Mouse (Mus musculus) gastrocnemius, adult 2 months (tissue): ENCODE measurements around the gene Trim3. TPM values are rescaled to one million over a fixed set of nuclear protein-coding genes. Genes with fewer than 3 reads are reported as not detected.

Experiments
- DNase-seq: peaks from one replicate; pipeline ENCODE4 v3.0.0; 2022
- H3K27ac ChIP-seq: fragments of 200-600 bp; 2 replicates; pipeline ENCODE4 v1.8.1; 2022; ENCODE audit warnings: mild to moderate bottlenecking
- H3K4me3 ChIP-seq: fragments of 200-600 bp; 2 replicates; pipeline ENCODE4 v1.8.1; 2022; ENCODE audit warnings: mild to moderate bottlenecking, moderate library complexity
- CTCF ChIP-seq: fragments of 200-600 bp; IDR thresholded peaks from 2 replicates; pipeline ENCODE4 v1.8.1; 2022; ENCODE audit warnings: antibody characterized with exemption, mild to moderate bottlenecking, moderate library complexity
- intact Hi-C: fragments of 180-260 bp; cut with DNase I; formaldehyde crosslinking; loops from one replicate; pipeline ENCODE4 v1.15.1; 2025
- long read RNA-seq, 2 experiments: library from polyadenylated mRNA; stranded (forward); transcript quantifications; one replicate each; pipeline ENCODE4 v2.0.0; 2021
- total RNA-seq, 2 experiments: library from RNA; stranded (reverse); gene quantifications; 2 replicates each; pipeline ENCODE4 v1.2.3; 2021

The Trim3 gene
- total RNA-seq, result 10 to 100 TPM; 14.7 to 16.4 TPM
- long read RNA-seq, experiment 1, transcript Trim3-201 (12 exons, 3,016 nt), result minor isoform, 10 of 40 reads
- long read RNA-seq, experiment 1, transcript Trim3-202 (12 exons, 2,841 nt), result major isoform, 19 of 40 reads
- long read RNA-seq, experiment 1, partial matches to known transcripts, result 1 of 40 reads
- long read RNA-seq, experiment 1, other reads (novel, unspliced or antisense), result 10 of 40 reads
- long read RNA-seq, experiment 2, transcript Trim3-202 (12 exons, 2,841 nt), result major isoform, 11 of 28 reads
- long read RNA-seq, experiment 2, transcript Trim3-201 (12 exons, 3,016 nt), result minor isoform, 7 of 28 reads
- long read RNA-seq, experiment 2, partial matches to known transcripts, result 4 of 28 reads
- long read RNA-seq, experiment 2, other reads (novel, unspliced or antisense), result 6 of 28 reads

- TF ChIP-seq CTCF, result no peak
- H3K27ac ChIP-seq, result peak within 1 kb of the TSS; percentile 93
- intact Hi-C loops, result loop anchor here (2.0 kb wide), 1 partner anchor 78 kb away; the partner anchor contains the start of gene Smpd1
- peak within 1 kb of the TSS; percentile 97 for H3K4me3 ChIP-seq
- peak; percentile 97 for DNase-seq
Measured at GRCm38 (mm10) chr7:105633127-105633800, at the start of gene Trim3. TSS of gene Trim3 (minus strand) at chr7:105633571.

- intact Hi-C loops, result loop anchor here (5.0 kb wide), 1 partner anchor 161 kb away; the partner anchor contains the start of gene Mrpl17
- peak; percentile 90 for DNase-seq
- H3K27ac ChIP-seq, result peak within 1 kb of the TSS; percentile 87
Measured at GRCm38 (mm10) chr7:105650639-105651435, 17.5 kb upstream of the Trim3 start, which contains the start of gene Dnhd1. TSS of gene Dnhd1 (plus strand) at chr7:105650827.

DNA sequence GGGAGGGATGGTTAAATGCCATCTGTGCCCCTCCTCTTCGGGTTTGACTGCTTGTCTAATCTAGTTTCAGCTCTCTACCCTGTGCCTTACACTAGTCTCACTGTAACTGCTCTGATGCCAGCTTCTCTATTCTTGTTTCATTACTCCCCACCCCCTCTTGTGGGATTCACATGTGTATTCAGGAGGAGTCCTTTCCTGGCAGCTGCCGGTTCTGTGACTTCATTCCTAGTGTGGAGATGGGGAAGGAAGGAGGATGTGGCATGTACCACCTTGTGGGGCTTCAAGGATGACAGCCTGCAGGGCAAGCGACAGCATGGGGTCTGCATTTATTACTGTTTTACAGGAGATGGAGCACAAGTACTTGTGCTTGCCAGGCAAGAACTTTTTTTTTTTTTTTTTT is 8.6 kb upstream of the Trim3 start:
- intact Hi-C loops, result loop anchor here (2.0 to 10.0 kb wide), 3 partner anchors 87 to 247 kb away; partner anchors contain the start of genes Ilk, Rrp8 and Smpd1
- H3K4me3 ChIP-seq, result peak overlapping the region; percentile 16
- DNase-seq, result no peak
- peak overlapping the region; percentile 48 for H3K27ac ChIP-seq
- TF ChIP-seq CTCF, result no peak

More at GRCm38 (mm10) chr7:105650639-105651435, 17.5 kb upstream of the Trim3 start, which contains the start of gene Dnhd1:
- H3K4me3 ChIP-seq, result peak within 1 kb of the TSS; percentile 74
- TF ChIP-seq CTCF, result peak; percentile 65

DNA sequence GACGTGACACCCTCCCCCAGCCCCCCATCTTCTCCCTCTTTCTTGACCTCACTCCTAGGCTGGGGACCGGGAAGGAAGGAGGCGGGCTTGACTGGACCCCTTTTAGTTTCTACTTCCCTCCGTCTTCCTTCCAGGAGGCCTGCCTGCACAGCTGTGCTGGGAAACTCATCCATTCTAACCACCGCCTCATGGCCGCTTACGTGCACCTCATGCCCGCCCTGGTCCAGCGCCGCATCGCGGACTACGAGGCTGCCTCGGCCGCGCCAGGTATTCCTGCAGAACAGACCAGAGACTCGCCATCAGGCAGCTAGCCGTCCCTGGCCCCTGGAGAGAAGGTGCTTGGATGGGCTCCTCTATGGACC is 7.5 kb upstream of the Trim3 start:
- no peak for TF ChIP-seq CTCF
- DNase-seq, result peak; percentile 44
- peak overlapping the region; percentile 97 for H3K27ac ChIP-seq
- H3K4me3 ChIP-seq, result peak overlapping the region; percentile 97
- intact Hi-C loops, result loop anchor here (2.0 to 10.0 kb wide), 3 partner anchors 86 to 246 kb away; partner anchors contain the start of genes Ilk, Rrp8 and Smpd1

DNA sequence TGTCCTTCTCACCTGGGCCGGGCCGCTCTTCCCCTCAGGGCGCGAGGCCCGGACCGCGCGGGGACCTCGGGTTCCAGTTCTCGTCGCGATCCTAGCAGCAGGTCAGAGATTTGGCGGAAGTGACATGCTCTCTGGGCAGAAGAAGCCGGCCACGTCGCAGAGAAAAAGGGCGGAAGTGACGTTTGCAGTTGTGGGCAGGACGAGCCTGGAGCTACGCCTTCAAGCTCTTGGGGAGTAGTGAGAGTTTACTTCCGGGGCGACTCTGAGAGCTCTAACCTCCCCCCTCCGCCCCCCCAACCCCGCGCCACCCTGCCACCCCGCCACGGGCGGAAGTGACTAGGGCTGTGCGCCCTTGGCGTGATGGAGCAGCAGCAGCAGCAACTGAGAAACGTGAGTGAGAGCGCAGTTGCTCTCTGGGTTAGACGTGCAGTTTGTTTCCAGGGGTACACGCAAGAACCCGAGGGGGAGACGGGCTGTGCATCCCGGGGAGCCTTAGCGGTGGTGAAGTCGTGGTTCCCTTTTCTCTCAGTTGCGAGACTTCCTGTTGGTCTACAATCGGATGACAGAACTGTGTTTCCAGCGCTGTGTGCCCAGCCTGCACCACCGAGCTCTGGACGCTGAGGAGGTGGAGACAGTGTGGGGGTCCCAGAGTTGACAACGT is 7.0 kb upstream of the Trim3 start, which contains the start of the genes Arfip2 and Gm45799:
Gene Arfip2, minus strand, starts transcription at position 184 of the 661 bp plus-strand sequence.
Gene Gm45799, plus strand, starts transcription at position 320 of the 661 bp plus-strand sequence.
- intact Hi-C loops, result loop anchor here (2.0 to 10.0 kb wide), 3 partner anchors 86 to 246 kb away; partner anchors contain the start of genes Ilk, Rrp8 and Smpd1

DNA sequence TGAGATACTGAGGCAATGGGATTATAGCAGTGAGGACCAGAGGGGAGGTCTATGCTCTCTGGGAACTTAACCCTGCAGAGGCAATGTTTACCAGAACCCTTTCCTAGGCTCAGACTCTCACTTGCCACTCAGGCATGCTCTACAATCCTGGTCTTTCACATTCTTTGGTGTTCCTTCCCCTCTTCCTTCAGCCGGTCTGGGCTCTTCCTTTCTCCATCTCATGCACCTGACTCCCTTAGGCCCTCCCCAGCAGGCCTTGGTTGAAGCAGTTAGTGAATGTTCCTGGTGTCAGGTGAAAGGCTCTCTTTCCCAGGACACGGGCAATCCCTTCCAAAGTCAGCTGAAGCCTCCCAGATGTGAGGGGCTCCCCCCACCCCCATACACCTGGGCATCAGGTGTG is 6.4 kb upstream of the Trim3 start, which contains the start of gene Timm10b:
Gene Timm10b, plus strand, starts transcription at position 301 of the 400 bp plus-strand sequence.
- peak within 1 kb of the TSS; percentile 97 for H3K4me3 ChIP-seq
- DNase-seq, result no peak
- H3K27ac ChIP-seq, result peak within 1 kb of the TSS; percentile 97
- no peak for TF ChIP-seq CTCF
- intact Hi-C loops, result loop anchor here (2.0 to 10.0 kb wide), 4 partner anchors 57 to 245 kb away; partner anchors contain the start of genes Apbb1, Ilk, Rrp8 and Smpd1

More for the DNA sequence above, 7.0 kb upstream of the Trim3 start, which contains the start of the genes Arfip2 and Gm45799:
- TF ChIP-seq CTCF, result no peak
- H3K4me3 ChIP-seq, result peak within 1 kb of the TSS; percentile 97
- H3K27ac ChIP-seq, result peak within 1 kb of the TSS; percentile 97
- peak; percentile 97 for DNase-seq

DNA sequence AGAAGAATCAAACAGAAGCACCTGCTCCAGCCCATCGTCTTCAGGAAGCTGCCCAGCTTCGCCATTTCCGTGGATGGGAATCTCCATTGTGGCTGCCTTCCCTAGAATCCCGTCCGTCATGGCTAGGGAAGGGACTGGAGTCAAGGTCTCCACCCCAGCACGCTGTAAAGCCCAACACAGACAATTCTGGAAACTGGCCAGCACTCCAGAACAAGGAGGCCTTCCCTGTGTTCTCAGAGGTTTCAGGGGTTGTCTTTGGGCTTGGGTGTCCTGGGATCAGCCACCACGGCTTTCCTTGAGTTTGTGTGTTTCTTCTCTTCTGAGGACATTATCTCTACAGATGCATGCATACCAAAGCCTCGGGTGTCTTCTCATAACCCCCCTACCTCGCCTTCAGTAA is 5.9 kb upstream of the Trim3 start:
- no peak for TF ChIP-seq CTCF
- intact Hi-C loops, result loop anchor here (5.0 kb wide), 1 partner anchor 57 kb away; the partner anchor contains the start of gene Apbb1
- DNase-seq, result no peak
- H3K4me3 ChIP-seq, result peak overlapping the region; percentile 97
- peak overlapping the region; percentile 97 for H3K27ac ChIP-seq

- H3K4me3 ChIP-seq, result no peak overlapping the region
- intact Hi-C loops, result loop anchor here (5.0 kb wide), 1 partner anchor 56 kb away; the partner anchor contains the start of gene Apbb1
- TF ChIP-seq CTCF, result no peak
- H3K27ac ChIP-seq, result no peak overlapping the region; the same call in 1 of the 2 replicates
- DNase-seq, result no peak
Measured at GRCm38 (mm10) chr7:105638776-105639175, 5.4 kb upstream of the Trim3 start.

- peak; percentile 37 for DNase-seq
- intact Hi-C loops, result loop anchor here (5.0 kb wide), 1 partner anchor 53 kb away; the partner anchor contains the start of gene Apbb1
- peak overlapping the region; percentile 23 for H3K4me3 ChIP-seq
- peak overlapping the region; percentile 35; the same call in 1 of the 2 replicates for H3K27ac ChIP-seq
- TF ChIP-seq CTCF, result no peak
Measured at GRCm38 (mm10) chr7:105635726-105636125, 2.4 kb upstream of the Trim3 start.

GRCm38 (mm10) chr7:105634272-105634920 is 1.0 kb upstream of the Trim3 start:
- no peak for TF ChIP-seq CTCF
- DNase-seq, result no peak
- peak overlapping the region; percentile 93 for H3K27ac ChIP-seq
- peak overlapping the region; percentile 97 for H3K4me3 ChIP-seq
- intact Hi-C loops, result no loop called here

DNA sequence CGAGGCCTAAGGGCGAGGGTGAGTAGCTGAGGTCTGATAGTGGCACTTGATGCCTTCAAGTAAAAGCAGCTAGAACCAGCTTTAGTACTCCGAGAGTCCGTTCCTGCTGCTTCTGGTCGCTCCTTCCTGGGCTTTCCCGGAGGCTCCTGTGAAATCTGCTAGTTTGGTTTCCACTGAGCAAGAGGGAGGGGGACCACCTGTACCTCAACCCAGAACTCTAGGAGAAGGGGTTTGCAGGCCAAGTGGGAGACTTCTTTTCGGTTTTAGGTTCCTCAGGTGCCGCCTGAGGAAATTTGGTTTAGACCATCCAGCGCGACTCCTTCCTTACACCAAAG is 397 bp upstream of the Trim3 start:
- H3K4me3 ChIP-seq, result peak overlapping the region; percentile 97
- no peak for DNase-seq
- intact Hi-C loops, result loop anchor here (2.0 kb wide), 1 partner anchor 79 kb away; the partner anchor contains the start of gene Smpd1
- TF ChIP-seq CTCF, result no peak
- peak overlapping the region; percentile 93 for H3K27ac ChIP-seq
